Mouse (Mus musculus) spleen, adult 2 months (tissue): ENCODE measurements around the gene Adgrd1. TPM values are rescaled to one million over a fixed set of nuclear protein-coding genes. Genes with fewer than 3 reads are reported as not detected.

Experiments used
- DNase-seq, 2 experiments: peaks; one replicate each; pipeline versions ENCODE4 v3.0.0 to v3.0.0-alpha.2; 2012 to 2021; ENCODE audit warnings: low spot score in 2 of 2, low read depth in 1 of 2
- H3K27ac ChIP-seq: fragments of 200-500 bp; 2 replicates; pipeline ENCODE4 v1.5.1; 2012; ENCODE audit warnings: low read length, inconsistent platforms; ENCODE audit not compliant: insufficient read depth
- H3K27me3 ChIP-seq: fragments of 200-500 bp; 2 replicates; pipeline ENCODE4 v1.6.1; 2012; ENCODE audit warnings: mild to moderate bottlenecking, moderate library complexity, low read length, inconsistent platforms; ENCODE audit not compliant: control insufficient read depth, insufficient read depth
- H3K36me3 ChIP-seq: fragments of 200-500 bp; 2 replicates; pipeline ENCODE4 v1.6.1; 2012; ENCODE audit warnings: mild to moderate bottlenecking, low read length, inconsistent platforms; ENCODE audit not compliant: control insufficient read depth, insufficient read depth
- H3K4me1 ChIP-seq: fragments of 200-500 bp; 2 replicates; pipeline ENCODE4 v1.6.1; 2011; ENCODE audit warnings: inconsistent platforms; ENCODE audit not compliant: control insufficient read depth, insufficient read depth, insufficient read length
- H3K4me3 ChIP-seq: fragments of 200-500 bp; 2 replicates; pipeline ENCODE4 v1.5.1; 2011; ENCODE audit warnings: mild to moderate bottlenecking, inconsistent platforms; ENCODE audit not compliant: insufficient read depth, insufficient read length; ENCODE audit errors: extremely low read depth
- CTCF ChIP-seq: fragments of 200-500 bp; IDR thresholded peaks from 2 replicates; pipeline ENCODE4 v1.5.1; 2011; ENCODE audit warnings: mild to moderate bottlenecking, inconsistent platforms; ENCODE audit not compliant: insufficient read depth, insufficient read length, insufficient replicate concordance; ENCODE audit errors: extremely low read depth
- POLR2A ChIP-seq: fragments of 200-500 bp; IDR thresholded peaks from 2 replicates; pipeline ENCODE4 v1.6.1; 2011; ENCODE audit warnings: low read depth, low read length, inconsistent platforms
- WGBS: fragments of 180-500 bp; shearing (Covaris S2); methylation state at CpG from one replicate; pipeline ENCODE4 v1.1.7; 2018; 5-methylcytosine and 5-hydroxymethylcytosine counted together
- polyA plus RNA-seq: library from polyadenylated mRNA; depleted of rRNA; stranded (reverse); fragments of >200 nt; gene quantifications from 2 replicates; pipeline ENCODE4 v1.2.3, GENCODE M21; 2012

Gene Adgrd1
- polyA plus RNA-seq, 1 experiment = 1.2 TPM

GRCm38 (mm10) chr5:129233301-129233700 is 136.8 kb downstream of the Adgrd1 start:
- no peak overlapping the region for H3K4me3 ChIP-seq
- DNase-seq = no peak
- H3K27ac ChIP-seq = no peak overlapping the region
- no peaks in the 10 kb centered on the region for H3K27me3 ChIP-seq
- WGBS = 83% methylated on average over 4 of the region's 4 CpGs
- H3K36me3 ChIP-seq = no peaks in the 10 kb centered on the region
- H3K4me1 ChIP-seq = no peaks in the 10 kb centered on the region
- TF ChIP-seq POLR2A (no peak), CTCF (no peak)

GRCm38 (mm10) chr5:129233881-129234432 is 137.4 kb downstream of the Adgrd1 start:
- H3K27me3 ChIP-seq = no peaks in the 10 kb centered on the region
- TF ChIP-seq CTCF (no peak), POLR2A (no peak)
- H3K27ac ChIP-seq = no peak overlapping the region
- no peaks in the 10 kb centered on the region for H3K4me1 ChIP-seq
- no peak for DNase-seq
- no peak overlapping the region for H3K4me3 ChIP-seq
- 81% methylated on average over 7 of the region's 7 CpGs for WGBS
- no peaks in the 10 kb centered on the region for H3K36me3 ChIP-seq

GRCm38 (mm10) chr5:129236366-129236765 is 139.8 kb downstream of the Adgrd1 start:
- TF ChIP-seq POLR2A = no peak
- TF ChIP-seq CTCF = no peak
- DNase-seq = no peak
- Histone ChIP-seq H3K4me1 (no peaks in the 10 kb centered on the region), H3K36me3 (no peaks in the 10 kb centered on the region), H3K4me3 (no peak overlapping the region), H3K27me3 (no peaks in the 10 kb centered on the region), H3K27ac (no peak overlapping the region)
- 83% methylated on average over 11 of the region's 11 CpGs for WGBS

- Histone ChIP-seq H3K27ac (no peak overlapping the region), H3K27me3 (no peaks in the 10 kb centered on the region), H3K4me1 (no peaks in the 10 kb centered on the region), H3K36me3 (no peaks in the 10 kb centered on the region), H3K4me3 (no peak overlapping the region)
- 38% methylated on average over 11 of the region's 11 CpGs for WGBS
- TF ChIP-seq CTCF (no peak), POLR2A (no peak)
- DNase-seq = no peak
Observed at GRCm38 (mm10) chr5:129241865-129242264, 145.3 kb downstream of the Adgrd1 start.

- Histone ChIP-seq H3K36me3 (no peaks in the 10 kb centered on the region), H3K4me1 (no peaks in the 10 kb centered on the region), H3K27me3 (no peaks in the 10 kb centered on the region), H3K4me3 (no peak overlapping the region), H3K27ac (no peak overlapping the region)
- 43% methylated on average over 3 of the region's 3 CpGs for WGBS
- TF ChIP-seq CTCF = no peak
- no peak for TF ChIP-seq POLR2A
- DNase-seq = no peak
Observed at GRCm38 (mm10) chr5:129242265-129242664, 145.7 kb downstream of the Adgrd1 start.

GRCm38 (mm10) chr5:129243120-129243519 is 146.6 kb downstream of the Adgrd1 start:
- no peak for TF ChIP-seq CTCF
- TF ChIP-seq POLR2A = no peak
- Histone ChIP-seq H3K4me1 (no peaks in the 10 kb centered on the region), H3K4me3 (no peak overlapping the region), H3K27ac (no peak overlapping the region), H3K27me3 (no peaks in the 10 kb centered on the region), H3K36me3 (no peaks in the 10 kb centered on the region)
- 81% methylated on average over 4 of the region's 4 CpGs for WGBS
- DNase-seq = no peak

GRCm38 (mm10) chr5:129244392-129244791 is 147.8 kb downstream of the Adgrd1 start:
- no peak for TF ChIP-seq CTCF
- no peak for TF ChIP-seq POLR2A
- WGBS = 72% methylated on average over 5 of the region's 5 CpGs
- no peaks in the 10 kb centered on the region for H3K27me3 ChIP-seq
- H3K4me3 ChIP-seq = no peak overlapping the region
- DNase-seq = no peak
- H3K4me1 ChIP-seq = no peaks in the 10 kb centered on the region
- H3K27ac ChIP-seq = no peak overlapping the region
- H3K36me3 ChIP-seq = no peaks in the 10 kb centered on the region
